Mouse (Mus musculus) CH12.LX (cell line): Measurements from ENCODE around the gene Gm17332.

Experiments used
- CTCF ChIP-seq, 2 experiments: IDR thresholded peaks in 1 of 2; conservative IDR thresholded peaks in 1 of 2; 2 replicates each; pipeline ENCODE4 v1.5.1; 2011 to 2012; ENCODE audit warnings: low read depth in 2 of 2, low read length in 2 of 2, improper control_type of control experiment in 1 of 2, inconsistent platforms in 1 of 2, mild to moderate bottlenecking in 1 of 2, moderate library complexity in 1 of 2
- EP300 ChIP-seq: IDR thresholded peaks from 2 replicates; pipeline ENCODE4 v1.6.1; 2011; ENCODE audit warnings: low read length, improper control_type of control experiment
- NELFE ChIP-seq: IDR thresholded peaks from 2 replicates; pipeline ENCODE4 v1.6.1; 2011; ENCODE audit warnings: low read depth, low read length, improper control_type of control experiment
- PAX5 ChIP-seq: IDR thresholded peaks from 2 replicates; pipeline ENCODE4 v1.6.1; 2012; ENCODE audit warnings: low read length, inconsistent platforms, mixed read lengths
- RCOR1 ChIP-seq: conservative IDR thresholded peaks from 2 replicates; pipeline ENCODE4 v1.6.1; 2012; ENCODE audit warnings: low read depth, mild to moderate bottlenecking, inconsistent platforms, low read length, improper control_type of control experiment
- USF1 ChIP-seq: IDR thresholded peaks from 2 replicates; pipeline ENCODE4 v1.6.1; 2014; ENCODE audit warnings: low read depth, mild to moderate bottlenecking, inconsistent platforms, low read length, improper control_type of control experiment
- ZMIZ1 ChIP-seq: IDR thresholded peaks from 2 replicates; pipeline ENCODE4 v1.6.1; 2012; ENCODE audit warnings: low read depth, mild to moderate bottlenecking, inconsistent platforms, low read length, improper control_type of control experiment

- TF ChIP-seq ZMIZ1 (no peak), CTCF (conservative IDR thresholded peaks at IDR 0.05 in 1 of 2, IDR thresholded peaks at IDR 0.05 in 1 of 2; ENCODE audit: low read depth in 2 of 2, low read length in 2 of 2) (no peak), PAX5 (no peak), NELFE (no peak), RCOR1 (no peak), USF1 (no peak), EP300 (no peak)
These were observed 12.1 kb downstream of the Gm17332 start for GRCm38 (mm10) chr11:31170052-31170646.
